Mouse (Mus musculus): ENCODE measurements around the gene Fbln5.
A peak's percentile ranks its signal among the peaks of the same experiment; 100 is the strongest.

Gene Fbln5

DNA sequence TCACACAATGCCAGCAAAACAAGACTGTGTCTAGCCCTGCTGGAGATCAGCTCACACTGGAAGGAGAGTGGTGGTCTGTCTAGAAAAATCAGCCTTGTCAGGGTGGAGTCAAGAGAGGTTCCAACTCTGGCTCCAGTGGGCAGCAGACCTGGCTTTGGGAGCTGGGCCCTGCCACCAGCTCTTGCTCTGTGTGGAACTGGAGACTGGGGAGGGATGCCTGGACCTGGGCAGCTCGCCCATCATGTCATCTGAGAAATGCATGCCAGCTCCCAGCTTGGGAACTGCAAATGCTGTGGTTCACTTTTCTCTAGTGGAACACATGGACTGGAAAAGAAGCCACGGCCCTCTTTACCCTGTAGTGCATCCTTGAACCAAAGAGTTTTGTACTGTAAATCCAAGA is 8.3 kb downstream of the Fbln5 start:
- DNase-seq (ENCODE audit: low read depth, low spot score), result no peak

DNA sequence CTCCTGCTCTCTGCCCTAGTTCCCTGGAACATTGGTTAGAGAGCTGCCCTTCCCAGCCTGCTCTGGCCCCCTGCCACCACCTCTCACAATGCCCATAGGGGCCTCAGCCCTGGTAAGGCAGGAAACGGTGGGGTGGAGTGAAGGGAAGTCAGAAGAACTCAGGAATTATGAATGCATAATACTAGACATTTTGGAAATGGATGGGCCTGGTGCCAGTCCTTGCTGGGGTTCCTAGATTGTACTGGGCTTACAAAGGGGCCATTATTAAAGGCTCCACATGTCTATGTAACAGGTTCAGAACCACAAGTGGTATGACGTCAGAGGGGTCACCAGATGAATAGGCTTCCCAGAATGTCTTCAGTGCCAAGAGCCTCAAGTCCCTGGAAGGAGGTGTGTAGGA is 11.5 kb downstream of the Fbln5 start:
- DNase-seq (ENCODE audit: low read depth, low spot score), result no peak

DNA sequence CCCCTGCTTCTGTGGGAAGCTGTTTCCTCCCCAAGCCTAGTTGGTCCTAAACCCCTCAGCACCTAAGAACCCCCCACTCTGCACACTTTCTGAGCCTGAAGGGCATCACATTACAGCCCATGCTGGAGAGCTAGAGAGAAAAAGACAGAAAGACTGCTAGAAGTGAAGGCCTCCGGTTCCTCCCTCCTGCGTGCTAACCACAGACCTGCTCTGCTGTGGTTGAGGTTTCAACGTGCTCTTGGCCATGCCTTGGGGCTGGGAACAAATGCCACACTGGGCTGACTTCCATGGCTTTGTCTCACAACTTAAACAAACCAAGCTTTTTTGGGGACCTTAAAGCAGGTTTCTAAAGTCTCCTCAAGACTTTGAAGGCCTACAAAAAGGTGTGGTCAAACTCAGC is 16.4 kb downstream of the Fbln5 start:
- no peak for DNase-seq (ENCODE audit: low read depth, low spot score)

DNA sequence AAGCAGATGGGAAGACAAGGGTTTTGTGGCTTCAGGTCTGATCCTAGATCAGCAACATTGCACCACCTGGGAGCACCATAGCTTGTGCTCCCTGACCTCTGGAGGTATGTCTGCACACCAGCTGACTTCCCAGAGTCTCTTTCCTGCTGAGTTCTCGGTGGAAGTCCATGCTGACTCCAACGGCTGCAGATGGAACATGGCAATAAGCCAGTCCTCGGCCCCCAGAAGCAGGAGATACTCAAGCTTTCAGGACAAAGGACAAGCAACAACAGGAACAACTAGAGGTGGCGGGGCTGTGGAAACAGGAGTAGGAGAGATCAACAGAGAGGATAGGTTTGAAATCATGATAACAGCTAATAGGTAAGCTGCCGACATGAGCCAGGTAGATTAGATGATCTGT is 17.1 kb downstream of the Fbln5 start:
- no peak for DNase-seq (ENCODE audit: low read depth, low spot score)

DNA sequence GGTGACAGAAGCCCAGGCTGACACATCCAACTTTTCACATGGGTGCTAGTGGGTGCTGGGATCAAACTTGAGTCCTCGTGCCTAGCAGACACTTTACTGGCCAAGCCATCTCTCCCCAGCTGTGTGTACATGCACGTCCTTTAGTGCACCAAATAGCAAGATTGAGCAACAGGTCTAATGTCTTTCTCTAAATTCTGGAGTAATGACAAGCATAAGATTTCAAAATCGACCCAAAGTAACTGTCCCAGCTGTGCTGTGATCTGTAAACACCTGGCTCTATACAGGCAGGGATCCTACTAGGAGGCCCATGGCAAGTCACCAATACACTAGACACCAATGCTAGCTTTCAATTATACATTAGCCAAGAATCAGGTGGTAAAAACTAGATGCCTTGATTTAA is 17.8 kb downstream of the Fbln5 start:
- DNase-seq (ENCODE audit: low read depth, low spot score), result no peak

DNA sequence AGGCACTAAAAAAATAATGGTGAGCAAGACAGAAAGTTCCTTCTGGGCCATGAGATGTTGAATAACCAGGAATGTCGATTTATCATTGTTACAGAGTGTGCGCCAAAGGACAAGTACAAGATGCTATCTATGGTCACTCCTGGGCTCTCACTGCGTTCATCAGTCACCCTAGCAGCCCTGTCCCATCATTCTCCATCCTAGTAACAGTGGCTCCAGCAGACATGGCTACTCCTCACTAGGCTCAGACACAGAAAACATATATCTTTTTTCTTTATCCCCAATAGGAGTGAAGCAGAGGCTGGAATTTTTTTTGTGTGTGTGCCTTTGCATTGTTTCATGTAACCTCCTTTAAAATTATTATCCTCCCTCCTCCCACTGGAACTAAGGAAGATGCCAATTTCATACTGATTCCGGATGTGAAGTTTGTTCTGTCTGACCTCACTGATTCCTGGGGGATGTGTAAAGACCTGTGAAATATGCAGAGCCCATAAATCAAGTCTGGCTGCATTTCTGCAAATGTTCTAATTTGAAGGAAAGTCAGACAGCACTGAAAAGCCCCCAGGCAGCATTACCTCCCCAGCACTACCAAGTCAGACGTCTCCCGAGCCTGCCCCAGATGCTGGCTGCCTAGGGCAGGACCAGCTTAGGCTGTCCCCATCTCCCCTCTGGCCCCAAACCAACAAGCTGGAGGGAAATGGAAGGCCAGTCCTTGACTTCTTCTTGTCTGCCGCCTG is 20.5 kb downstream of the Fbln5 start:
- peak; percentile 42 for DNase-seq (ENCODE audit: low read depth, low spot score)

DNA sequence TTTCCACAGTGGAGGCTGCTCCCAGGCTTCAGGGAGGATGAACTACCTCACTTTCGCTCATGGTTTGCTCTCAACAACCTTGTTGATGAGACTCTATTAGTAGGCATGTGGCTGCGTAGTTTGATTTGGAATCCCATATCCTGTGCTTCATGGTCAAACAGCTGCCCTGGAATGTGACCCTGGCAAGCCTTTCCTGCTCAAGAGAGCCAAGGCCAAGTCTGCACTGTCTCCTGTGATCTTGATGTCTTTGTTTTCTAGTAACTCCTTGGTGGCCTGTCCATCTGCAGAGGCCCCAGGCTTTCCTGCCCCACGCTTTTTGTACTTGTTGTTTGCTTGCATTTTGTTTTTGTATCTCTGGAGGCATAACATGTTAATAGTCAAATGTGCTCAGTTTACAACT is 24.4 kb downstream of the Fbln5 start:
- DNase-seq (ENCODE audit: low read depth, low spot score), result no peak

DNA sequence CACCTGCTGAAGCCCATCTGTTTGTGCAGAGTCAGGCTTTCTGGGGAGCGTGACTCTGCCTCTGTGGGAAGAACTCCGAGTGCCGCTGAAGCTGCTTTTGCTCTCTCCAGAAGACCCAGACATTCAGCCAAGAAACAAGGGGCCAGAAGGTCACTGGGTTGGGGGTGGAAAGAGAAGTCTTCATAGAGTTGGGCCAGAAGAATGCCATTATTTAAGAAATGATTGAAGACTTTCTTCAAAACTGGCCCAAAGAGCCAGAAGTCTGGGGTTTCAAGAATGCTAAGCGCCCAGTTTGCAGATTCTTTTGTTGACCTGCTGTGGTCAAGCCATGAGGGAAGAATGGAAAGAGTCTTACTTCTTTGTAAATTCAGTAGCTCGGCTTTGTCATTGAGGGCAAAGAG is 25.6 kb downstream of the Fbln5 start:
- no peak for DNase-seq (ENCODE audit: low read depth, low spot score)

DNA sequence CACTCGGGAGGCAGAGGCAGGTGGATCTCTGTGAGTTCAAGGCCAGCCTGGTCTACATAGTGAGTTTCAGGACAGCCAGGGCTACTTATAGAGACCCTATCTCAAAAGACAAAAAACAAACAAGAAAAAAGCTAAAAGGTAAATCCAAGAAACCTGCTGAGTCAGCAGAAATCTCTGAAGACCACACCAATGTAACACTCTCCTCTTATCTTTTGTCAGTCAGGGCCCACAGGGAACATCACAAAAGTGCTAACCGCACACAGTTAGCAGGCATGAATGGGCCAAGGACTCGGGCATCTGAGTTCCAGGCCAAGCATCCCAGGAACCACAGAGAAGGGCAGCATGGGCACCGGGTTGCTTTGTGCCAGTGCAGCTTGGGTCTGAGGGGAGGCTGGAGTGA is 26.2 kb downstream of the Fbln5 start:
- no peak for DNase-seq (ENCODE audit: low read depth, low spot score)

DNA sequence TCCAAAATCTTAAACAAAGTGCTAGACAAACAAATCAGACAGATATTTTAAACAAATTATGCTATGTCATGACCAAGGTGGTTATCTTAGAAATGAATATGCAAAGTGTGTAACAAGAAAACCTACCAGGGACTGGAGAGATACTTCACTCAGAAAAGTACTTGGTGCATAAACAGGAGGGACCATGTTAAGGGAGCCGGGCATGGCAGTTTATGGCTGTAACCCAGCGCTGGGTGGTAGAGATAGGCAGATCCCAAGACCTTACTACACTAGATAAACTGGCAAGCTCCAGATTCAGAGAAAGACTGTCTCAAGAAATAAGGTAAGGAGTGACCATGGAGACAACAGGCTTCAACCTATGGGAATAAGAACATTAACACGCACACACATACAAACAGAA is 29.1 kb downstream of the Fbln5 start:
- DNase-seq (ENCODE audit: low read depth, low spot score), result no peak

DNA sequence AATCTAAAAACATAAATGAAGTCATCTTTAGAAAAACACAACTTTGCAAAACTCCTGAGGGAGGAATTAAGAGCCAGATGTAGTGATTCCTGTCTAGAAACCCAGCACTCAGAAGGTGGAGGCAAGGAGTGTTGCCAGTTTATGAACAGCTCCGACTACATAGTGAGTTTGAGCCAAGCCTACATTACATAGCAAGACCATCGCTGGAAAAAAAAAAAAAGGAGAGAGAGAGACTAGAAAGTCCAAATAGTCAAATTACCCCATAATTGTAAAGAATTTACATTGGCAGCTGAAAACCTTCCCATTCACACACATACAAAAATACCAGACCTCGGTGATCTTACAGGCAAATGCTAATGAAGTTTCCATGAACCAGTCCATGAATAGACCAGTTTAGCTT is 29.6 kb downstream of the Fbln5 start:
- no peak for DNase-seq (ENCODE audit: low read depth, low spot score)

DNA sequence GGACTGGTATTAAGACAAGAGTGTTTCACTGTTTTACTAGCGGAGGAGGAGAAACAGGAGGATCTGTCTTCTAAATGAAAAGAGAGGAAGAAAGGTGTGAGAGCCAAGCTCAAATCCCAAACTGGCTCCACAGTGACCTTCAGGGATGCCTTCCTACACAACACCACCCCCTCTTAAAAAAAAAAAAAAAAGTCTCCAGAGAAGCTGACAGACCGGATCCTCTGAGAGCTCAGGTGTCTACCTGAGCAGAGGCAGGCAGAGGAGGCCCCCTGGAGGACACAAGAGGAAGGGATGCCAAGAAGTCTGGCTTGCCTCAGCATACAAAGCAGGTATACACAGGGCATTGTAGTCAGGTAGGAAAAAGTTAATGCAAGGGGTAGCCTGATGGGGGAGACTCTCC is 36.1 kb downstream of the Fbln5 start:
- no peak for DNase-seq (ENCODE audit: low read depth, low spot score)

DNA sequence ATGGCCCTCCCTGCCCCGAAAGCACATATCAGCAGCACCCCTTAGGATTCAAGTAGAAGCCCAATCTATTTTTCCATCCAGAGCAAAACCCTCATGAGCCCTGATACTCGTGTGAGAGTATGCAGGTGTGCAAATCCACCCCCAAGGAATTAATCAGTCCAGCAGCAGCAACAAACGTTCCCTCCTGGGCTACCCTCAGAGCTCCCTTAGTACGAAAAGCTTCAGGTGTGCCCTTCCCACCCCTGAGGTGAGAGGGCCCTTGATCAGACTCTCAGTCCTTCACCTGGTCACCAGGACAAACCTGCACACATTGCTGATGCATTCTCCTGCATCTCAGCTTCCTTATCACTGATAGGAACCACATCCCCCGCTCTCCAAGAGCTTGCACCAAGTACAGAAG is 37.9 kb downstream of the Fbln5 start:
- no peak for DNase-seq (ENCODE audit: low read depth, low spot score)

DNA sequence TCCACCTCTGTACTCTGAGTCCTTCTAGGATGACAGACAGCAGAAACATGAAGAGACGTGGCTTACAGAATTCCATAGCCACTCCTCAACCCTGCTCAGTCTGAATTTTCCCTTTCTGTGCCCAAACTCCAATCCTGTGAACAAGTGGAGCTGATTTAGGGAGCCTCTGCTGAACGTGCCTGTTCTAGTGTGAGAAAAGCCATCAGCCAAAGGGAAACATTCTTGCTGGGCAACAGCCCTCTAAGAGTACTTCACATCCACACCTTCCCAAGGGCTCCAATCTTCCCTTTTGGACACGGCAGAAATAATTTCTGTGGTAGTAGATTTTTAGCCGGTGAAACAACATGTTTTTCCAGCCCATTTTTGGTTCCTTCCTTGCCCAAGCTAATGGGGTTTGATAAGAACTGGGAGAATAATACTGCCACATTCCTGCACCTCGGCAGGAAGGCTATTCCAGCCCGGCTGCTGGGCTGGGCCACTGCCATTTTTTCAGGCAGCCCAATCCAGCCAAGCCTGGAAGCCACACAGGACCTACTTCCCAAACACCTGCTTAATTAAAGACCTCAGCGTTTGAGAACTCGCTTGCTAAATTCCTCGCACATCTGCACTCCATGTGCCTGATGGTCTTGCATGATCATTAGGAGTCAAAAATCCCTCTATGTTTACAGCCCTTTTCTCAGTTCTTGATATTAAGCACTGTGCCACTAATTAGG is 41.1 kb downstream of the Fbln5 start:
- DNase-seq (ENCODE audit: low read depth, low spot score), result peak; percentile 59

DNA sequence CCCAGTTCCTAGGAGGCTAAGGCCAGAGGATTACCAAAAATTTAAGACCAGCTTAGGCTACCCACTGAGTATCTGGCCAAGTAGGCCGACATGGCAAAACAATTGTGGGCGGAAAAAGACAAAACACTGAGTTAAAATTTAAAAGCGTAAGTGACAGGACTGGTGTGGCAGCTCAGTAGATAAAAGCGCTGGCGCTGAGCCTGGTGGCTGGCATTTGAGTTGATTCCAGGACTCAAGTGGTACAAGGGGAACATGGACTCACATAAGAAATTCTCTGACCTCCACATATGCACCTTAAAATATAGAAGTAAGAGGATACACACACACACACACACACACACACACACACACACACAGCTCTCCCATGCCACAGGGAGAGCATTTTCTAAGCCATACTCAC is 42.5 kb downstream of the Fbln5 start:
- no peak for DNase-seq (ENCODE audit: low read depth, low spot score)

DNA sequence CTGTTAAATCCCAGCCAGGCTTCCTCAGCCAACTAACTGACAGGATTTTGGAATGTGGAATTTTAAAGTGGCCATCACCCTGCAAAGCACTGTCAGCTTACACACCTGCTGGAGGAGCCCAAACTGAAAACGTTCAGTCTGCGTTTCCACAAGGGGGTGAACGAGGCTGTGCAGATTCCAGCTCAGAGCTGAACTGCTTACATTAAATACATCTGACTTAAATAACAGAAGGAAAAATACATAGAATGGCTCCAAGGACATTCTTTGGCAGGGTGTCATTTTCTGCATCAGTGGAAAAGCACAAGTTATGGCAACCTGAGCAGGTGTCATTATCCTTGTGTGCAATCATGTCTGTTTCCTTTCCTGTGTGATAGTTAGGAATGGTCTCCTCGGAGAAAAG is 44.7 kb downstream of the Fbln5 start:
- DNase-seq (ENCODE audit: low read depth, low spot score), result no peak

DNA sequence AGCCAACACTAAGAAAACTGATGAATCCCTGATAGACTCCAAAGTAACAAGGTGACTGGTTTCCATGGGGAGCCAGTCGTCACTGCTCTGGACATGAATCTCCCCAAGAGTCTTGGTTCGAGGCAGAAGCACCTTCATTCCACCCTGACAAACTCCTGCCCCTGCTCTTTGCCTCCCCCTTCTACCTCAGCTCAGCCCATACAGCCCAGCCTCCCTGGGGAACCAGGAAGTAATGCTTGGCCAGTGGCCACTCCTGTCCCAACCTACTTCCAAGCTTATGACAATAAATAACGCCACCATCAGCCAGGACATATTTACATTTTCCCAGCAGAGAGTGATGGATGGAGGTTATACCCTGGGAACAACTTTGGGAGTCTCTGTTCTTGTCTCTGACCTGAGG is 45.9 kb downstream of the Fbln5 start:
- DNase-seq (ENCODE audit: low read depth, low spot score), result no peak

DNA sequence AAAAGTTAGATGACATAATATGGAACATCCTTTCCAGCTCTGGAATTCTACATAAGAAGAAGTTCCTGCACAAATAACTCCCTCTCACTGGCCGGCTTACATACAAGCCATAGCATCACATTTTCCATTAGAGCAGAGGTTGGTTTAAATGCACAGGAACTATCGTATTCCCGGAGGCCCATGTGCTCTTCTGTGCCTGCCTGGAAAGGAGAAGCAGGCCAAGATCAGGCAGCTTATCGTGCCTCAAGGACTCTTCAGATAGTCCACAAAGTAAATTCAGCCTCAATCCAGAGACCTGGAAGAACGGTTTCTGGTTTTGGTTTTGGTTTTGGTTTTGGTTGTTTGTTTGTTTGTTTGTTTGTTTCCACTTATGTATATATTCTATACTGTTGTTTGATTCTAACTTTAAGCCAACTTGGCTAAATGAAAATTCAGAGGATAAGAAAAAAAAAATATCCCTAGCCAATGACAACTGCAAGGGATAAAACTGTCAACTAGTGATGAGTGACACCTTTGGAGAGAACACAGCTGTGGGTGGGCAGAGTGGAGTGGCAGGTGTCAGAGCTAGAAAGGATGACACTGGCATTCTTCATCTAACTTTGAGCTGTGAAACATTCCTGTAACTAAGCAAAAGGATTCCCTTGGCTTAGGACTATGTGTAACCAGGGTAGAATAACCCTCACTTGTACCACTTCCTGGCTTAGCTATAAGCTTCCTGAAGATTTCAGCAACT is 48.4 kb downstream of the Fbln5 start:
- DNase-seq (ENCODE audit: low read depth, low spot score), result no peak

DNA sequence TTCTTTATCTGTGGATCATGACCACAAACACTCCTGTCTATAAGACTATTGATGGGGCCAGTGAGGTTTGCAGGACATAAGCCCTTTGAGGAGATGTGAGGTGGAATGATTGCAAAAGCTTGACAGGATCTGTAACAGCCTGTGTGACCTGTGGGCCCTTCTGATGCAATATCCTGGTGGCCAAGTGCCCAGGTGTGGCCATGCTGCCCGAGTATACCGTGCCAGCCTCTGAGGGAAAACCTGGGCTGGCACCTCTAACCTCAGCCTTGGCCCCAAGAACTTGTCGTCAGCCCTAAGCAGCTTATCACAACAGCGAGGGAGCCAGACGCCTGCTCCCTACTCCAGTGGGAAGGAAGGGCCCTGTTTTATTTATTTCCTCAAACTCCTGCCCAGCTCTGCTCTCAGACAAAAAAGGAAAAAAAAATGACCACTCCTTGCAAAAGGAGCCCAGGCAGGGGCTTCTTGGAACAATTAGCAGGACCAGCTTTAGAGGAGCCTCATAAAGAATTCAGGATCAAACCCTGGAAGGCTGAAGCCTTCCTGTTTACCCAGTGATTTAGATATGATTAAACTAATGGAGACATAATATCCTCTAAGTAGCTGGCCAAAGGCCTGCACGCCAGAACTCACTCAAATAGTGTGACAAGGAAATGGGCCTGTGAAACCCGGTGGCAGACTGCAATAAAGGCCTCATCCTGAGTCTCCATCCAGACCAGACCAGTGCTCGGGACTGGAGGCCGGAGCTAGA is 51.4 kb downstream of the Fbln5 start:
- no peak for DNase-seq (ENCODE audit: low read depth, low spot score)

DNA sequence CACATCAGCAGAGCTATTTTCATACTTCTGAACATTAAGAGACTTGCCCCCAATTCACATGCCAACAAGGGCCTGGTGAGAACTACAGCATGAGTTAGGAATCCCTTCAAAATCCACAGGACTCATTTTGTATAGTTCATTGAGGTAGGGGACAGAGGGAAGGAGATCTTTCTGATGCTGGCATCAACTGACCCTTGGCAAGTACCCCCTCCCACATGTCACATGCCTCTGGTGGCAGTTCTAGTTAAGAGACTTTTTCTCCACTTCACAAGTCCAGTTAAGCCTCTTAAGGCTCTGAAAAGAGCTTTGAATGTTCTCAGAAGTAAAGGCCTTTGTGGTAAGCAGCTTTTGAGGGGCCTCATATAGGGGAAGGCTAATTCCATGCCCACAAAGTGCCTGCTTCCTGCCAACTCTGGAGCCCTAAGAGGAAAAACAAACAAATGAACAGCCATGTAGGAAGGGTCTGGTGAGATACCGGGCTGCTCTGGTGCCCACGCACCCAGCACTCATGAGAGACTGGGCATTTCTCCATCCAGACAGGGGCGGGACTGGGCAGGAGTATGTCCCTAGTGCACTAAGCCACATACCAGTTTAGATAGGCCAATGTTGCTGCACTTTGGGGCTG is 52.5 kb downstream of the Fbln5 start:
- DNase-seq (ENCODE audit: low read depth, low spot score), result no peak

DNA sequence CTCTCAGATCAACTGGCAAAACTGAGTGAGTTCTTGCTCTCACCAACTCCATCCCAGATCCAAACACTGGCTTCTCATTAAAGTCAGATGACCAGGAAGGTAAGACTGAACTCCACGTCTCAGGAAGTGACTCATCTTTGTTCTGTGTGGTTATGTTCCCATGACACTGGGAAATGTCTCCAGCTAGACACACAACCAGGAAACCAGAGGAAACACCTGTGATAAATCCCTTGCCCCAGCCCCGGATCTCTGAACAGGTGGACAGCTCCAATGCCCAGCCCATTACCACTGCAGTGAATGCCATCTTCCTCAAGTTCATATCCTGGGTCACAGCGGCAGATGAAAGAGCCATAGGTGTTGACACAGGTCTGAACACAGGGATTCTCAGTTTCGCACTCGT is 54.0 kb downstream of the Fbln5 start:
- DNase-seq (ENCODE audit: low read depth, low spot score), result no peak

DNA sequence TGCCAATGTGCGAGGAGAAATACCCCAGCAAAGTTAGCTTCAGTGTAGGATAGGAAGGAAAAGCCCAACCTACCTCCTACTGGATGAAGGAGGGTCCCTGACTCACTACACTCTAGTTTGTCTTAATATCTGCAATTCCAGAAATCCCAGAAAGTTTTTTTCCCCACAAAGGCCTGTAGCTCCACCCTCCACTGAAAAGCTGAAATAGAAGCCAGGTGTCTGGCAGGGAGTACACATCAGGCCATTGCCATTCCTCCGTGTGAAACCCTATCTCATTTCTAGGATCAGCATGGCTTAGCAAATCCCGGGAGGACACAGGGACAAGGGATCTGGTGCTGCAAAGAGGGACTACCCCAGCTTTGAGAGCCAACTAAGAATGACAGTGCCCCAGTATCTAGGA is 55.8 kb downstream of the Fbln5 start:
- DNase-seq (ENCODE audit: low read depth, low spot score), result no peak
